Mouse (Mus musculus): ENCODE measurements around the gene Arhgef17.

GRCm38 (mm10) chr7:100944738-100945137, 12.8 kb upstream of the Arhgef17 start:
- no peak for TF ChIP-seq CTCF (IDR thresholded peaks at IDR 0.05; ENCODE audit: borderline replicate concordance, control insufficient read depth, extremely low read depth, insufficient read depth, low read length, poor library complexity)
- no peak for TF ChIP-seq POLR2A (IDR thresholded peaks at IDR 0.05; ENCODE audit: control insufficient read depth, extremely low read depth, insufficient read depth, low read length, poor library complexity)
